Mouse (Mus musculus): ENCODE data around the gene Pde4d. TPM values are rescaled to one million over a fixed set of nuclear protein-coding genes. Genes with fewer than 3 reads are reported as not detected.
A peak's percentile ranks its signal among the peaks of the same experiment; 100 is the strongest.
"Not testable (repeated sequence)": the region's sequence is repeated elsewhere in the genome, so short reads cannot be mapped to it uniquely, and the experiment has no call there.

Pde4d gene
- total RNA-seq, 2 experiments from 2014 or later, result 4.4 to 5.3 TPM

DNA sequence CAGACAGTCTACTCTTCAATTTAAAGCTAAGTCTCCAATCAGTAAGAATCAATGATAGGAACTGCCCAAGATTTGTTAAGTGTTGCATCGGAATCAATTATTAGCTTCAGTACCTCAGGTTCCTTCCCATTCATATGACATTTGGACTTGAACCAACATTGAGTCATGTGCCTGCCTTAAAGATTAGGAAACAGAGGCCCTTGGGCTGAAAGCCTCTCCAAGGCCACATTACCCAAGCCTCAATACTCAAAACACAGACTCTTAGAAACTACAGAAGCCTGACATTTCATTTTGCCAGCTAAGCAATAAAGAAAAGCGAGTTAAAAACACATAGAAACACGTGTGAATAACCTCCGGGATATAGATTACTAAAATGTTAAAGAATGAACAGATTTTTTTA, 233.3 kb downstream of the Pde4d start:
- no peak for ATAC-seq (ENCODE audit: poor library complexity, severe bottlenecking)

DNA sequence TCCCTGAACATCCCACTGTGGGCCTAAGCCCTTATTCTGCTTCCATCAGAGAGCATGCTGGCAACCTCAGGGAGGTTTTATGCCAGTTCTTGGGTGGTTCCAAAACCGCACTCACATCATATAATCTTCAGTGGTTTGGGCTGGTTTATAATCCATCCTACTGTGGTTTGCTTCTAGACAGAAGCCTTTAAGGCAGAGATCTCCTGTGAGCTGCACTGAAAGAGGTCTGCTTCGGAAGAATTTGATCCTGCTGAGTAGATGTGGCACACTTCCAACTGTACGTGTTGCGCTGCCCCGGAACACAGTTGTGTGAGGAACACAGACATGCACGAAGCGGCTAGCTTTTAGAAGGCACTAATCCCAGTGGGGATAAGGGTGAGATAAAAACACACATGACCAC, 236.1 kb downstream of the Pde4d start:
- no peak for ATAC-seq (ENCODE audit: poor library complexity, severe bottlenecking)

DNA sequence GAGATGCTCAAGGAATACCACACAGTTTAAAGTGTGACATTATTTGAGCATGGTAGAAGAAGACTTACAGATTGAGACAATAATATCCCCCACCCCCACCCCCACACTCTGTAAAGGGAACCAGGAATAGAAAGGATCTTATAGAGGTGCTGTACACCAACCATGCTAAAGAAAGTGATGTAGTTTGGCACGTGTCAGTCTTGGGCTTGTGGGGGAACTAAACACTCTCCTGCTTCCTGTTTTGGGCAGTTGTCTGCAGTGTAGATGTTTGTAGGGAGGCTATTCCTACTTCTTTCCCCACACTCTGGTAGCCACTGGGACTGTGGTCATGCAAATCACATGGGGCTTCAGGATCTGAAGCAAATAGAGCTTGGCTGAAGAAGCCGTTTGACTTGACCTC, 236.5 kb downstream of the Pde4d start:
- ATAC-seq (ENCODE audit: poor library complexity, severe bottlenecking), result peak; percentile 82

DNA sequence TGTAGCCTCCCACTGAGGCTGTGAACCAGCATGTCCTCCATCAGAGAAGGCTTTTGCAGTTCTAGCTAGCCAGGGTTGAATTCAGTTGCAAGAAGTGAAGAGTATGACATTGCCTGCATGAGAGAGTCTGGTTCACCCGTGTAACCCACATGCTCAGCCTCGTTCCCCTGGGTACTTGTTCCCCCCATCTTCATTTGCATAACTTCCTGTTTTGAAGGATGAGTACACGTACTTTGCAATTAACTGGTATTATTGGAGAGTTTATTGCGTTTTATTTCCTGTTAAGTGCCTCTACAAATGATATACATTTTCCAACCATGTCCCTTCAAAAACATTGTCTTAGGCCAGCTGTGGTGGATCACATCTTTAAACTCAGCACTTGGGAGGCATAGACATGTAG, 237.1 kb downstream of the Pde4d start:
- ATAC-seq (ENCODE audit: poor library complexity, severe bottlenecking), result peak; percentile 81

DNA sequence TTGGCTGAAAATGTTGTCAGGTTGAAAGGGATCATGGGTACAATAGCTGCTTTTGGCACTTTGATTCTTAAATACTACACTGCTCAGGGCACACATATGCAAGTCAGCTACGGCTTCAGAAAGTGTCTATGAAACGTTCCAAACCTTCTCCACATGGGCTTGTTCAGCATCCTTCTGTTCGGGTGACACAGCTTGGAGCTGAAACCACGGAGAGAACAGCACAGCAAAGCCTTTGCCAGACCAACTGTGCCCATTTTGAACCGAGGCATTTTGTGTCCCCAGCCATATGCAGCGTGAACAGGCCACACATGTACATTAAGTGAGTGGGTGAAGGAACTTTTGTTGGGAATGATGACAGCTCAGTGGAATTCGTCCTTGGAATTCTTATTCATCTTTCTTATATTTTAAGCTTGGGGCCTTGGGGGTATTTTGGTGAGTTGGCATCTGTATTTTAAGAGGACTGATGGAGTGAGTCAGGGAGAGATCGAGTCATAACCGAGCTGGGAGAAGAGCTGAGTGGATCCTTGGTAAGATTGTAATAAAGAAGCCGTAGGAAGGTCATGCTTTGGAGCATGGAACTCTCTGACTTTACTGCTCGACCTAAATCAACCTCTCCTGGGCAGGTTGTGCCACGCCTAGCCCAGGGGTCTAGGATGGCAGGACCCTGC, 243.3 kb downstream of the Pde4d start:
- ATAC-seq (ENCODE audit: poor library complexity, severe bottlenecking), result no peak

DNA sequence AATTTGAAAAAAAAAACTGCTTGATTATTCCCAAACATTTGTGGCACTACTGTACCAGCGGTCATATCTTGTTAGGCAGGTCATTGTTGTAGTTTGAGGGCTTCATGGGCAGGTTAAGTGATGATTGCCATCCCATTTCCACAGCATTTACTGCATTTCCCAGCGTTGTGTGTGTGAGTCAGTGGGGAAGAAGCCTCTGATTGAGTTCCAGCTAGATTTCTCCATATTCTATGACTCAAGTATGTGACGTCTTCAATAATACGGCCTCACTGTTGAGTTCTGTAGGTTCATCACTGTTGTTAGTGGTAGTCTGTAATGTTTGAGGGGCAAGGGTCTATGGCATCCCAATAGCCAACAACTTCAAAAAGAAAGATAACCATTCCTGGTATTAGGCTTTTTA, 255.7 kb downstream of the Pde4d start:
- no peak for ATAC-seq (ENCODE audit: poor library complexity, severe bottlenecking)

DNA sequence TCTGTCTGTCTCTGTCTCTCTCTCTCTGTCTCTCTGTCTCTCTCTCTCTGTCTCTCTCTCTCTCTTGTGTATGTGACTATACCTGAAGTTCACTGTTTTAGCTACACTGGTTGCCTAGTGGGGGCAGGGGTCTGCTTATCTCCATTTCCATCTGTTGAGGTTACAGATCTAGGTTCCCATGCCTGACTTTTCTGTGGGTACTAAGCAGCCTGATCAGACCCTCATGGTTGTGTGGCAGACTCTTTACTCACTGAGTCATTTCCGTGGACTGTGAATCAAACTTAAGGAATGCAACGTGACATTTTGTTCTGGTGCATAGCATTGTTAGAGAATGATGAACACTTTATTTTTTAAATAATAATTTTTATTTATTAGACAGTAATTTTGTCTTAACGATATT, 264.3 kb downstream of the Pde4d start:
- ATAC-seq (ENCODE audit: poor library complexity, severe bottlenecking), result no peak

DNA sequence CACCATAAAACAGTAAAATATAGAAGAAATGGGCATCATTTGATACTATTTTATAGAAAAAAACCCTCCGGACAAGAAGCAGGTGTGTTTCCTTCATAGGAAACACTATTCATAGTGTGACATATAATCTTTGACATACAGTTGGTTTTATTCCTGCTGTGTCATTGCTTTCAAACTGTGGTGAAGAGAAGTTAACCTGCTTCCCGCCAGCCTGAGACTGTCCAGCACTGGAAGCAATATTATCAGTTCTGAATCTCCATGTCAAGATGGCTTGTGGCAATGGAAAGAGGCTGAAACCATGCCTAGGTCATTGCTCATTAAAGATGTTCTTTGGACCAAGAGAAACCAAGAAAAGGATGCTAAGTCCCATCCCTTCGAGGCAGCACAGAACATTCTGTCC, 265.3 kb downstream of the Pde4d start:
- no peak for ATAC-seq (ENCODE audit: poor library complexity, severe bottlenecking)

DNA sequence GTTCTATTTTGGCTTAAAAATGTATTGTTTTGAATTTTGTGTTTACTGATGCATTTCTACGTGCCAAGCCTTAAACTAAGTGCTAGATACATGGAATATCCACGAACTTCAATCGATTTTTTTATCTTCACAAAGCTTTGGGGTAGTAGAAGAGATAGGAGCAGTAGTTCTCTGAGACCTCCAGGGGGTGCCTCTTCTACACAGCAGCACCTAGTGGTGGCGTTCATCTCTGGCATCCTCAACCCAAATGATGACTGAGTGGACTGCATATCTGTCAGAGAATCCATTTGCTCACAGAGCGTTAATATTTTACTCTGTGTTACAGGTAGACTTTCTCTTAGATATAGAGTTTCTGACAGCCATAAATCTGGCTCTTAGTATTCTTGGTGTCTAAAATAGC, 272.5 kb downstream of the Pde4d start:
- ATAC-seq (ENCODE audit: poor library complexity, severe bottlenecking), result no peak; the same call in 1 of the 2 replicates

DNA sequence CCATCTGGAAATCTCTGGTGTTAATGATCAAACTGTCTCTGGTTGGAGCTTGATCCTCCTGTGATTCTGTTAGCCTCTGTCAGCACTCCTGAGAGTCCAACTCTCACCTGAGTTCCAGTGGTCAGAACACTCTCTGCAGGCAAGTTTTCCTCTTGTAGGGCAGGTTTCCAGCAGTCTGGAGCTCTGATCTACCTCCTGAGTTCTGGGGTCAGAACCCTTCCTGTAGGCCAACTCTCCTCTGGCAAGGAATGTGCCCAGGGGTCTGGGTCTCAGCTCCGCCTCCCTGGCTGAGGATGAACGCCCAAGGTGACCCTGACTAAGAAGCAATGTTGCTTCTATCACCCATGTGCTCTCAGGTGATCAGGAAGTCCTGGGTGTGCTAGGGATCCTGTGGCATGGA, 284.6 kb downstream of the Pde4d start:
- not testable (repeated sequence) for ATAC-seq (ENCODE audit: poor library complexity, severe bottlenecking)

DNA sequence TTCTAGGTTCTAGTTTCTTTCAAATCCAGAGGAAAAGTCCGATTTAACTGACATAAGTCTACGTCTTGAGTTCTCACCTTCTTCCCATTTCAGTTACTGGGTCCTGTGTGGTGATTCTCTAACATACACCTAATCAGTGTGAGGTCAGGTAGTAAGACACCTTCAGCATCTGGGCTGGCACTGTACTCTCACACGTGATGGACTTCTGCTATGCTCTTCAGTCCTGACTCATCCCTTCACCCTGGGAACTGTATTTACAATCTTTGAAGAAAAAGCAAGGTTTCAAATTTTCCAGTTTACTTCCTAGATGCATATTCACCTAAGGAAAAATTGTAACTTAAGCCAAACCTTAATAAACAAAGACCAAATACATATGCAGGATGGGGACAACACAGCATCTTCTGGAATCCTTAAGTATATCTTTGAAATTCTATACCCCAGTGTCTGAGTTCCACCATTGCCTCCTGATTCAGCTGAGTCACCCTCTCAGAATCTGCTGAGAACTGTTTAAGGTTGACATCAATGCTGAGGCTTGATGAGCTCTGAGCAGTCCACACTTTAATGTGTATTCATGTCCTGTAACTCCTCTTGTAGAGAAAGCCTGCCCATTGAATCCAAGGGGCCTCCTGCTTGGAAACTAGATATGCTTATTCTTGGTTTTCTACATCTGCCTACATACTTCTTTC, 301.6 kb downstream of the Pde4d start:
- ATAC-seq (ENCODE audit: poor library complexity, severe bottlenecking), result no peak

DNA sequence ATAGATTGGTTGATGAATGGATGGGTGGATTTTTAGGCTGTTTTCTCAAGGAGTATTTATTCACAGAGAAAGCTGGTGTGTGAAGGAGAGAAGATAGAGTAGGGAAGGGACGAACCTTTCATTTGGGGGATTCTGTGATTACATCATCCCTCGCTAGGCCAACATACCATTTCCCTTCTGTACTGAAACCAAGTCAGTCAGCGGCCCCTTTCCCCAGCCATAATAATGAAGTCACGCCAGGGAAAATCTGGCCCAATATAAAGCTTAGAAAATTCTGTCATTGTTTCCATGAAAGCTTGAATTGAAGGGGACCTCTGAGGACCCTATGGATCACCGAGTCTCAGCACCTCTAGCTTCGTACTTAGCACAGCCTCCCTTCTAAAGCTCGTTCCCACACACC, 307.7 kb downstream of the Pde4d start:
- ATAC-seq (ENCODE audit: poor library complexity, severe bottlenecking), result no peak

DNA sequence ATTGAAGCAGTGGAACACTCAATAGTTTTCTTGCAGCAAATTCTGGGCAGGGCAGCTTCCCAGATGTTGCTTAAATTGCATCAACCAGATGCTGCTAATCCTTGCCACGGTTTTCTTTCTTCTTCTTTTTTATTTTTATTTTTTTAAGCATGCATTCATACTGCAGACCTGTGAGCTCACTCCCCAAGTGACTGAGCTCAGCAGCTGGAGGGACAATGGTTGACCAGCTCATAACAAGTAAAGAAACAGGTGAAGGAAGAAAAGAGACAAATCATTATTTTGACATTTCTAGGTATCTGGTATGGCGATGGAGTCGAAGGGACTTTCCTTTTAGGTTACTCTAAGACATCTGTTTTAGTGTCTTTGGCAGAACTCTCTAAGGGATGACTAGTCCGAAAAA, 308.6 kb downstream of the Pde4d start:
- no peak for ATAC-seq (ENCODE audit: poor library complexity, severe bottlenecking)

DNA sequence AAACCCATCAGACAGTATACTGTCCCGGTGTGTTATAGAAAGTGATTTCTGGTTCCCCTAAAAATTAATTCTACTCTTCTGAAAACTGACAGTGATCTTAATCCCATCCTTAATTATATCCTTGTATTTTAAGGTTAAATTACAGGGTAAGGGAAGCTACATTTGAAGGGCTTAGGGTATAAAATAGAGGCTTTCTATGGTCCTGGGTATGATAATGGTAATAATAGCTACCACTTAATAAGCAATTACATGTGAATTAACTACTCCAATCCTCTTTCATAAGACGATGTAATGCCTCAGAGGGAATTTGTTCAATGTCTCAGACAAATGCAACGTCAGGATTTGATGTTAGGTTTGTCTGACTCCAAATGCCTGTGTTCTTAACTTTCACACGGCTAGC, 309.4 kb downstream of the Pde4d start:
- ATAC-seq (ENCODE audit: poor library complexity, severe bottlenecking), result no peak

DNA sequence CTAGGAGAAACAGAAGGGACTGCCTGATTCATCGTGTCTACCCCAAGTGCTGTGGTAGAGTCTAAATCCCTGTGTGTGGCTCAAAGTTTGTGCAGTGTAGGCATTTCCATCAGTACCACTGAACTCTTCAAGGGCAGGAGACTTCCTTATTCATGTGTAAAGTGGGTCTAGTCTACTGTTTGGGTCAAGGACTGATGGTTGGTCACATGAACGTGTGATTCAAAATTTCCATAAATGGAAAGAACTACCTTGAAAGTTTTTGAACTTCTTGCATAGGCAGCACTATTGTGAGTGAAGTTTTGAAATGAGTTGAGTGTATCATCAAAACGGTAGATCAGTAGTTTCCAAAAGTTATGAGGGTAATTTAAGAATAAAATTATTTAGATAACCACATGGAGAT, 313.5 kb downstream of the Pde4d start:
- no peak for ATAC-seq (ENCODE audit: poor library complexity, severe bottlenecking)

DNA sequence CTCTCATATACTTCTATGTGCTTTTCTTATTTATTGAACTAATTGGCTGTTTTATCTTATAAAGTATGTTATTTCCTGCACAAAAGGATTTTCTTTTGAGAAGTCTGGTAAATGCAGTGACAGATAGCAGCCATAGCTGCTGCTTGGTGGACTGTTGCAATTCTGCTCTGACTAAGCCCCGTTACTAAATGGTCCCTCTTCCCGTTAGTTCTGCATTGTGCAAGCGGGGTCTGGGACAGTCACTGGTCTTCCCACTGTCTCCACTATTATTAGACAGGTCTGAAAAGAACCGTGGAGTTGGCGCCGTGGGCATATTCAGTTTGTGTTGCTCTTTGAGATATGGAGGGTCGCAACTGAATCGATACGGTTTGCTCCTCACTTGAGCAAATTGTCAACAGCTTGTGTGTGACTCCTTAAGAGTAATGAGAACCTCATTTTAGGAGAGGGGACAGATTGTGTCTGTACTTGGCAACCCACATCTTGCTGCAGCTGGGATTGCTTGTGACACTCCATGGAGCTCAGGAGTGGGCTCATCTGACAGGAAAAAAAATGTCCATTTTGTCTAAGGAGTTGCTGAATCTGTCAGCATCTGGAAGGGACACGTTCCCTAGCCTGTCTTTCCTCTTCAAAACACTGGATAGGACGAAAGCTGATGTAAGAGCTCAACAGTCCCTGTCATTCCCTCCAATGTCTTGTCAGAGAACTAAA, 316.4 kb downstream of the Pde4d start:
- ATAC-seq (ENCODE audit: poor library complexity, severe bottlenecking), result peak; percentile 97

DNA sequence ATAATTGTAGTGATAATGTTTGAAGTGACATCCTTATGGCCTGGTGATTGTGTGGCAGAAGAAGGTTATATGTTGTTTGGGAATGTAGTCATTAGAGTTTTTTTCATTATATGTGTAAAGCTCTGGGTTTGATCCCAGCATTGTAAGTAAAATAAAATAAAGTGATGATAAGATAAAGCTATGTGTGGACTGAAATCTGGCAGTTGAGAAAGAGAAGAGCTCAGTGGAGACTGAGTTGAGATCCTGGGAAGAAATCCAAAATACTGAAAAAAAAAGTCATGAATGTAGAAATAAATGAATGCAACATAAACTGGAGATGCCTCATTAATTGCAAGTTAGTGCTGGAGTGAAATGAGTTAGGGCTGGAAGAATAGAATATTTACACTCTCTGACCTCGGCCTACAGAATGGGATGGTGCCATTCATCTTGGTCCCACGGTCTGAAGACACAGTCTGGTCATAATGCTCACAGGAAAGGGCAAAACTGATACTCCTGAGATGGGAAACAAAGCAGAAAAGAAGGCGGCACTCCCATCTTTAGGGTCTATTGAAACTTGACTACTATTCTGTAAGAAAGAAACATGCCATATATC, 319.8 kb downstream of the Pde4d start:
- no peak for ATAC-seq (ENCODE audit: poor library complexity, severe bottlenecking)

DNA sequence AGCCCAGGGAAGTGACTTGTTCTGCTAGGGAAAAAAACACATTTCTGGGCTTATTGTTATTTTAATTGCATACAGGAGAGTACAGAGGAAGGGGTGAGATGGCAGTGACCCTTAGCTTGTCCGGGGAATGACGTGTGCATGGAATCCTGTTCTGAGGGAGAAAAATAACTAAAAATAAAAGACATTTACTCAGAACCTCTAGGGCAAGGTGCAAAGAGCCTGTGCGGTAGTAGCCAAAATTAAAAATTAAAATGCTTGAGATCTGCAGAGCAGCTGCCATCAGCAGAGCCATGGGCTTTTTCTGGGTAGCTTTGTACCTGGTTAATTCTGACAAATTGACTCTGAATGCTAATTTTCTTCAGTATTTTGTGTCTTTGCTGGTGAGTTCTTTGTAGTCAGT, 322.6 kb downstream of the Pde4d start:
- ATAC-seq (ENCODE audit: poor library complexity, severe bottlenecking), result no peak

DNA sequence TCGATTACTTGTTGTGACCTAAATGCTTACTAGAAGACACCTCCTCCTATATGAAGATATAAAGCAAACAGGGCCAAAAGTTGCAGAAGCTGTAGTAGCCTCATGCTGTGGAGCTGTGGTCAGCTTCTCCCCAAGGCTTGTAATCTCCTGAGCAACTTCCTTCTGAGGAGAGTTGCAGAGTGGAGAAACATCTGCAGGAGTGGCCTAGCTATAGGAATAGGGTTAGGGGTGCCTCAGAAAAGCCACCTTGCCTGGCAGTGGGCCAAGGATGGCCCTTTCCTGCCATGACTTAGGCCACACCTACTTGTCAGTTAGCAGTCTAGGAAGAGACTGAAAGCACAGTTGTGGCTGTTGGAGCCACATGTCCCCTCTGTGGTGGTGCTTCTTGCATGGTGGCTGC, 325.2 kb downstream of the Pde4d start:
- ATAC-seq (ENCODE audit: poor library complexity, severe bottlenecking), result peak; percentile 78

DNA sequence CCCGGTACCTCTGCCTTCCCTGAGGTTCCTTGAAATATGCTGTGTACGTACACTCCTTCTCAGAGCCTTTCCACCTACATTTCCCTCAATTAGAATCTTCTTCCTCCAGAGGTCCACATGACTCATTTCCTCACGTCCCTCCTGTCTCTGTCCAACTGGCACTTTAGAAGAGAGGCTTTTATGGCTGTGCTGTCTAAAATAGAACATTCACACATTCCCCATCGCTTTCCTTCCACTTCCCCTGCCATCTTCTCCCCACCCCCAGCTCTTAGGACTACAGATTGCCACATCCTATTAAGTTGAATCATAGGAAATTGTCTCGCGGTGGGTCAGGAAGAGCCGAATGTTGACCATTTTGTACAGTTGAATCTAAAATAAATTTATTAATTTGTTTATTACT, 326.1 kb downstream of the Pde4d start:
- ATAC-seq (ENCODE audit: poor library complexity, severe bottlenecking), result peak; percentile 61

DNA sequence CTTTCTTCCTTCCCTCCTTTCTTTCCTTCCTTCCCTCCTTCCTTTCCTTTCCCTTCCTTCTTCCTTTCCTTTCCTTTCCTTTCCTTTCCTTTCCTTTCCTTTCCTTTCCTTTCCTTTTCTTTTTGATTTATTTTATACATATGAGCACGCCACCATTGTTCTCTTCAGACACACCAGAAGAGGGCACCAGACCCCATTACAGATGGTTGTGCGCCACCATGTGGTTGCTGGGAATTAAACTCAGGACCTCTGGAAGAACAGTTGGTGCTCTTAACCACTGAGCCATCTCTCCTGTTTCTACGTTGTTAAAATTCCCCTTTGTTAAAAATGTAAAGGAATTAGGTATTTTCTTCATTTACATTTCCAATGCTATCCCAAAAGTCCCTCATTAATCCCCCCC, 347.9 kb downstream of the Pde4d start:
- not testable (repeated sequence) for ATAC-seq (ENCODE audit: poor library complexity, severe bottlenecking)

DNA sequence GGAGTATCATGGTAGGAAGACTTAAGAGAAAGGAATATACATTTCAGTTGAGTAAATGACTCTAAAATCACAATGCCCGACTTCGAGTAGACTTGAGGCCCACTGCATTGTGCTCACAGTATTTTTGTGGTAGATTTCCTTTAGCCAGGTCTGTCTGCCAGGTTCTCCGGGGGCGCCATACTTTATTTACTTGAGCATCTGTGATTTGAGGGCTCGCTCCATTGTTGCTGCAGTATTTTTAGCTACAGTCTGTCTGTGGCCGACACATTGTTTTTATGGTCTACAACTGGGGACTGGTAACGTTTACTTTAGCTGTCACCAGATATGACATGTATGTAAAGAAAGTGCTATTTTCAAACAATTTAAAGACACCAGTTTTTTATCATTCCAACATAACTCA, 359.4 kb downstream of the Pde4d start:
- no peak for ATAC-seq (ENCODE audit: poor library complexity, severe bottlenecking)

Measured in megakaryocyte, adult 5-6 weeks (primary cell).